In the genomic region with DNA sequence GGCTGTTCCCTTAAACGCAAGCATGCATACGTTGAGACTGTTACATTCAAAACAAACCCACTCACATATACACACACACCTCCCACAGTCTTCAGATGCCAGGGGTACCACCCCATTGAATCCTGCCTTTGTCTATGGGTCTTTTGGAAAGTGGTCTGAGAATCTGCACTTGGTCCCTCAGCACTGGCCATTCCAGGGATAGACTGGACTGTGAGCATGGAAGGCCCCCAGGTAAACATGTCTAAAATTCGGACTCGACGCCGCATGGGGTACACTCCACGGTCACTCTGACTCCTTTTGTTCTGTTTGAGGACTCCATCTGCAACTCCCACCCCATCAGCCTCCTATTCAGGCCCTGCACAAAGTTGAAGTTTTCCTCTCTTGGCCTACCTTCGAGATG, we compare ENCODE assay signal across 8 mouse cellular contexts. TPM values are rescaled to one million over a fixed set of nuclear protein-coding genes. Genes with fewer than 3 reads are reported as not detected.
A peak's percentile ranks its signal among the peaks of the same experiment; 100 is the strongest.
DNase-seq lines count a peak whose midpoint lies in the region; ATAC-seq and TF ChIP-seq lines count a peak whose summit lies in the region.

No protein-coding gene starts in this region.

- H3K4me3 ChIP-seq in kidney, embryonic 15.5 days (replicated peaks), result no peak overlapping the region
- H3K4me3 ChIP-seq in embryonic facial prominence, embryonic 15.5 days (replicated peaks), result no peak overlapping the region
- peak overlapping the region; percentile 52 for H3K4me3 ChIP-seq in hindbrain, postnatal 0 days (ENCODE audit: low read length)
- peak overlapping the region; percentile 65 for H3K4me3 ChIP-seq in neural tube, embryonic 12.5 days

- H3K36me3 ChIP-seq in kidney, embryonic 15.5 days, result no peaks in the 10 kb centered on the region
- H3K36me3 ChIP-seq in embryonic facial prominence, embryonic 15.5 days, result no peaks in the 10 kb centered on the region
- no peaks in the 10 kb centered on the region for H3K36me3 ChIP-seq in hindbrain, postnatal 0 days (ENCODE audit: insufficient read depth, low read length)
- H3K36me3 ChIP-seq in neural tube, embryonic 12.5 days, result no peaks in the 10 kb centered on the region

- DNase-seq in kidney, adult 18-20 months, result no peak
- no peak for DNase-seq in hindbrain, postnatal 0 days (ENCODE audit: low spot score)
- no peak for DNase-seq in urinary bladder, postnatal 36 days (ENCODE audit: low spot score in 2 of 2)
- DNase-seq in adrenal gland, adult 2 months, result no peak

- H3K4me1 ChIP-seq in kidney, embryonic 15.5 days, result peaks cover 13% of the 10 kb centered on the region
- peaks cover 10% of the 10 kb centered on the region for H3K4me1 ChIP-seq in embryonic facial prominence, embryonic 15.5 days
- peaks cover 10% of the 10 kb centered on the region for H3K4me1 ChIP-seq in hindbrain, postnatal 0 days (ENCODE audit: insufficient read depth, low read length)
- H3K4me1 ChIP-seq in neural tube, embryonic 12.5 days, result peaks cover 7% of the 10 kb centered on the region

- 78% methylated on average over 8 of the region's 8 CpGs for WGBS in kidney, embryonic 15.5 days
- WGBS in embryonic facial prominence, embryonic 15.5 days, result 73% methylated on average over 8 of the region's 8 CpGs
- 78% methylated on average over 8 of the region's 8 CpGs for WGBS in hindbrain, postnatal 0 days
- WGBS in neural tube, embryonic 12.5 days, result 78% methylated on average over 8 of the region's 8 CpGs

- peaks cover 24% of the 10 kb centered on the region for H3K27me3 ChIP-seq in kidney, embryonic 15.5 days
- H3K27me3 ChIP-seq in embryonic facial prominence, embryonic 15.5 days, result peaks cover 19% of the 10 kb centered on the region
- H3K27me3 ChIP-seq in hindbrain, postnatal 0 days (ENCODE audit: insufficient read depth, low read length), result no peaks in the 10 kb centered on the region
- H3K27me3 ChIP-seq in neural tube, embryonic 12.5 days (replicated peaks), result no peaks in the 10 kb centered on the region

- TF ChIP-seq CTCF in hindbrain, postnatal 0 days (IDR thresholded peaks at IDR 0.05; ENCODE audit: low read depth), result no peak

- ATAC-seq in kidney, embryonic 15.5 days (replicated peaks; ENCODE audit: low FRiP score), result peak; percentile 9; the same call in 1 of the 2 replicates
- no peak for ATAC-seq in embryonic facial prominence, embryonic 15.5 days (ENCODE audit: insufficient number of reproducible peaks, low FRiP score, low TSS enrichment, low read depth)
- ATAC-seq in hindbrain, postnatal 0 days, result no peak; the same call in 1 of the 2 replicates
- ATAC-seq in neural tube, embryonic 12.5 days (ENCODE audit: low FRiP score, low read depth), result peak; percentile 5
- ATAC-seq in monocyte, adult 5-6 weeks (replicated peaks; ENCODE audit: insufficient number of reproducible peaks, low FRiP score, low TSS enrichment, poor library complexity, severe bottlenecking), result no peak

- H3K9ac ChIP-seq in kidney, embryonic 15.5 days, result no peak overlapping the region
- H3K9ac ChIP-seq in embryonic facial prominence, embryonic 15.5 days, result no peak overlapping the region
- H3K9ac ChIP-seq in hindbrain, postnatal 0 days (replicated peaks; ENCODE audit: low read length), result no peak overlapping the region; the same call in 1 of the 2 replicates
- H3K9ac ChIP-seq in neural tube, embryonic 12.5 days, result no peak overlapping the region

- no peak overlapping the region for H3K27ac ChIP-seq in kidney, embryonic 15.5 days
- no peak overlapping the region for H3K27ac ChIP-seq in embryonic facial prominence, embryonic 15.5 days (replicated peaks)
- H3K27ac ChIP-seq in hindbrain, postnatal 0 days, result no peak overlapping the region
- no peak overlapping the region for H3K27ac ChIP-seq in neural tube, embryonic 12.5 days

- peak overlapping the region; percentile 97 for H3K4me2 ChIP-seq in kidney, embryonic 15.5 days
- H3K4me2 ChIP-seq in embryonic facial prominence, embryonic 15.5 days (replicated peaks), result peak overlapping the region; percentile 99; the same call in 1 of the 2 replicates
- H3K4me2 ChIP-seq in hindbrain, postnatal 0 days (ENCODE audit: low read depth, low read length), result peak overlapping the region; percentile 70
- peak overlapping the region; percentile 95 for H3K4me2 ChIP-seq in neural tube, embryonic 12.5 days (replicated peaks)

- no peaks in the 10 kb centered on the region for H3K9me3 ChIP-seq in kidney, embryonic 15.5 days (replicated peaks)
- H3K9me3 ChIP-seq in embryonic facial prominence, embryonic 15.5 days (replicated peaks), result no peaks in the 10 kb centered on the region
- H3K9me3 ChIP-seq in hindbrain, postnatal 0 days (ENCODE audit: low read length), result no peaks in the 10 kb centered on the region
- H3K9me3 ChIP-seq in neural tube, embryonic 12.5 days, result no peaks in the 10 kb centered on the region

RNA-seq across cellular contexts. Expression of gene Ptprn2, which starts 0.5 kb away (rescaled TPM):
- polyA plus RNA-seq in kidney, embryonic 15.5 days (2015; fragmentation: Nextera tagmentation; extraction: Ambion mirVana), result 0.10 and 0.18 TPM in 2 replicates
- polyA plus RNA-seq in embryonic facial prominence, embryonic 15.5 days (2015; fragmentation: Nextera tagmentation; extraction: Ambion mirVana), result 0.12 and 0.13 TPM in 2 replicates
- total RNA-seq in hindbrain, postnatal 0 days (2014; rRNA removed), result 101 and 104 TPM in 2 replicates
- polyA plus RNA-seq in hindbrain, postnatal 0 days (2015; fragmentation: Nextera tagmentation; extraction: Ambion mirVana), result 16.9 and 18.4 TPM in 2 replicates
- 4.7 and 4.9 TPM in 2 replicates for polyA plus RNA-seq in neural tube, embryonic 12.5 days (2016; fragmentation: Nextera tagmentation; extraction: Ambion mirVana)
- total RNA-seq in adrenal gland, adult 2 months (2021), result 10 to 100 TPM; 17.4 to 25.4 TPM
- 18.7 and 22.3 TPM in 2 replicates for polyA plus RNA-seq in adrenal gland, adult 2 months (2012; rRNA removed)
- not detected in 3 replicates for total RNA-seq in monocyte, adult 5-6 weeks (2017)

Comparison
In these comparisons a context has a peak if more than half of its experiments do, and no peak if none do; other contexts are left out.
1. ATAC-seq: peak in kidney, embryonic 15.5 days (single experiment) and neural tube, embryonic 12.5 days (single experiment); none in embryonic facial prominence, embryonic 15.5 days (single experiment), hindbrain, postnatal 0 days (single experiment) and monocyte, adult 5-6 weeks (single experiment).
2. H3K4me3 ChIP-seq: peak in hindbrain, postnatal 0 days (single experiment) and neural tube, embryonic 12.5 days (single experiment); none in kidney, embryonic 15.5 days (single experiment) and embryonic facial prominence, embryonic 15.5 days (single experiment).
3. Peak in every context shown above with its lines, with median percentiles within 50 percentile points of each other: H3K4me2 ChIP-seq.